Mouse (Mus musculus): ENCODE measurements around the gene Ubfd1. TPM values are rescaled to one million over a fixed set of nuclear protein-coding genes. Genes with fewer than 3 reads are reported as not detected.

Ubfd1 gene
- 11.4 TPM for polyA plus RNA-seq (2014; fragmentation: Illumina TruSeq; extraction: RNeasy Lipid Tissue Mini Kit (QIAGEN cat#74804); ENCODE audit: insufficient read depth, low read depth, low replicate concordance)

DNA sequence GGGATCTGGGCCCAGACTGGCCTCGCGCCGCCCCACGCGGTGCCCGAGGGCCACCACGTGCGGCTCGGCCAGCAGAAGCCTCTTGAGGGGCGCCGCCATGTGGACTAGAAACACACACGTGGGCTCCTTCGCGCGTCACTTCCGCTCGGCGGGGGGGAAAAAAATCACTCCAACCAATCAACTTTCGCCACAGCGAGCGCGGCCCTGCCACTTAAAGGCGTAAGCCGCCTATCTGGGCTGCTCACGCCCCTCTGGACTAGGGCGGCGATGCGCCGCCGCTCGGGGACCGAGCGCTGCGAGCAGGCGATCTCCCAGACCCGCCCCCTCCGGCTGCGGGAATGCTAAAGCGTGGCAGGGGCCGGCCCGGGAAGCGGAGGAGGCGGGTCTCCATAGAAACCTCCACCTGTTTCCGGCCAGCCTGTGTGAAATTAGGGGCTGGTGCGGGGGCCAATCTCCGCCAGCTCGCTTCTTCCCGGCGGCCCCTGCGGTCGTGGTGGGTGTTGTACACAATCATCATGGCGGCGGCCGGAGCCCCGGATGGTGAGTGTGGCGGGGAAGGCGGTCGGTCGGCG, at the start of gene Ubfd1, which contains the start of gene Ears2:
Gene Ubfd1, plus strand, starts transcription at position 231 of the 572 bp plus-strand sequence.
Gene Ears2, minus strand, starts transcription at position 319 of the 572 bp plus-strand sequence.

DNA sequence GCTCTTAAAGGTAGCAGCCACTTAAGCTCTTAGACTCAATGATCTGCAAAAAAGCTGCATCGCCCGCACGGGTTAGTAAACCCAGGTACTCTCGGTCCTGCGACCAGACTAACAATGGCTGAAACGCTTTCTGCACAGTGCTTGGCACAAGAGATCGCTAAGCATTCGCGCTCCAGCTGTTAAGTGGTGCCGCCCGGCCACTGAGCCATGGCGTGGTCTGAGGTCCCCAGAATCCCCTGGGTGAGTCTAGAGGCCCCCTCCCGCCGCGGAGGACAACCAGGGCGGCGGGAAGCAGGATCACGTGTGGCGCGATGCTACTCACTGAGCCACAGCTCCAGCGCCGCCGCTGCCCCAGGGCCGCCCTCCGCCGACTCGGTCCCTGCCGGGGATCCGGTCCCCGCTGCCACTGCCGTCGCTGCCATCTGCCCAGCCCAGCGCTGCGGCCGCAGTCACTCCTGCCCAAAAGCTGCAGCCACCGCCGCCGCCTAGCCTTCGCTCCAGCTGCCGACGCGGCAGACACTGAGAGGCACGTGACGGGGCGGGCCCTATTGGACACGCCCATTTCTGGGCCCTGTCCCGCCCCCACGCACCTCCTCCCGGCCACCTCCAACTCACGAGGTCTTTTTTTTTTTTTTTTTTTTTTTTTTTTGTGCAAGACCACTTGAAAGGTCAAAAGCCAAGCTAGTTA, 46.2 kb upstream of the Ubfd1 start, which contains the start of gene Gga2:
Gene Gga2, minus strand, starts transcription at position 556 of the 688 bp plus-strand sequence.

DNA sequence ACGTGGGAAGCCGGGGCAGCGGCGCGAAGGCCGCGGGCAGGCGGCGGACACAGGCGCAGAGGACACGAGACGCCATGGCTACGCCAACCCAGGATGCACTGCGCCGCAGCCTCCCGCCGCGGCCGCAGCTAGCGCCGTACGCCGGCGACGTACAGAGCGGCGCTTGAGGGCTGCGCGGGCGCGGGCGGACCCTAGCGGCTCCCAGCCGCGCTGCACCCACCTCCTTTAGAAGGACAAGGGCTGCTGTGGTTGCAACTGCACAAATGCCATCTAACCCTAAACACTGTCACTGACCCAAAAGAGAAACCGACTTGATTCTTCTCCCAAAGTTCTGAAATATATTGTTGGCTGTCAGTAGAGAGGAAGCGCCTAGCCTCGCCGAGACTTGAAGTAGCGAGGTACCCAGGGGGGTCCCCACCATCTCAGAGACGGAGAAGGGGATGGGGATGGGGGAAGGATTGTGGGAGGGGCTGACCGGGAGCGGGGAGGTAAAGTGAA, 34.8 kb downstream of the Ubfd1 start, which contains the start of gene Ndufab1:
Gene Ndufab1, minus strand, starts transcription at position 140 of the 498 bp plus-strand sequence.

Other genes starting within 250 kb of the Ubfd1 start
- 61.1 TPM for gene Scnn1b, start 202.1 kb upstream of the Ubfd1 start, polyA plus RNA-seq (2014; fragmentation: Illumina TruSeq; extraction: RNeasy Lipid Tissue Mini Kit (QIAGEN cat#74804); ENCODE audit: insufficient read depth, low read depth, low replicate concordance)
- 15.9 TPM for gene Cog7, start 85.5 kb upstream of the Ubfd1 start, polyA plus RNA-seq (2014; fragmentation: Illumina TruSeq; extraction: RNeasy Lipid Tissue Mini Kit (QIAGEN cat#74804); ENCODE audit: insufficient read depth, low read depth, low replicate concordance)
- gene Gga2, start 46.0 kb upstream of the Ubfd1 start, polyA plus RNA-seq (2014; fragmentation: Illumina TruSeq; extraction: RNeasy Lipid Tissue Mini Kit (QIAGEN cat#74804); ENCODE audit: insufficient read depth, low read depth, low replicate concordance), result 12.0 TPM
- 4.4 TPM for gene Ears2, start 88 bp downstream of the Ubfd1 start, polyA plus RNA-seq (2014; fragmentation: Illumina TruSeq; extraction: RNeasy Lipid Tissue Mini Kit (QIAGEN cat#74804); ENCODE audit: insufficient read depth, low read depth, low replicate concordance)
- 201 TPM for gene Ndufab1, start 34.7 kb downstream of the Ubfd1 start, polyA plus RNA-seq (2014; fragmentation: Illumina TruSeq; extraction: RNeasy Lipid Tissue Mini Kit (QIAGEN cat#74804); ENCODE audit: insufficient read depth, low read depth, low replicate concordance)
- gene Palb2, start 65.8 kb downstream of the Ubfd1 start, polyA plus RNA-seq (2014; fragmentation: Illumina TruSeq; extraction: RNeasy Lipid Tissue Mini Kit (QIAGEN cat#74804); ENCODE audit: insufficient read depth, low read depth, low replicate concordance), result 0.93 TPM
- gene Dctn5, start 65.9 kb downstream of the Ubfd1 start, polyA plus RNA-seq (2014; fragmentation: Illumina TruSeq; extraction: RNeasy Lipid Tissue Mini Kit (QIAGEN cat#74804); ENCODE audit: insufficient read depth, low read depth, low replicate concordance), result 52.9 TPM
- 0.77 TPM for gene Plk1, start 92.3 kb downstream of the Ubfd1 start, polyA plus RNA-seq (2014; fragmentation: Illumina TruSeq; extraction: RNeasy Lipid Tissue Mini Kit (QIAGEN cat#74804); ENCODE audit: insufficient read depth, low read depth, low replicate concordance)
- gene Ern2, start 119.0 kb downstream of the Ubfd1 start, polyA plus RNA-seq (2014; fragmentation: Illumina TruSeq; extraction: RNeasy Lipid Tissue Mini Kit (QIAGEN cat#74804); ENCODE audit: insufficient read depth, low read depth, low replicate concordance), result 0.12 TPM
- 2.6 TPM for gene Chp2, start 152.3 kb downstream of the Ubfd1 start, polyA plus RNA-seq (2014; fragmentation: Illumina TruSeq; extraction: RNeasy Lipid Tissue Mini Kit (QIAGEN cat#74804); ENCODE audit: insufficient read depth, low read depth, low replicate concordance)
- 12.1 TPM for gene Prkcb, start 221.6 kb downstream of the Ubfd1 start, polyA plus RNA-seq (2014; fragmentation: Illumina TruSeq; extraction: RNeasy Lipid Tissue Mini Kit (QIAGEN cat#74804); ENCODE audit: insufficient read depth, low read depth, low replicate concordance)

Data from lung, adult 10 weeks (tissue).